Mouse (Mus musculus) adrenal gland, adult 2 months (tissue): ENCODE data around the gene Tm4sf5. TPM values are rescaled to one million over a fixed set of nuclear protein-coding genes. Genes with fewer than 3 reads are reported as not detected.
"Not testable (repeated sequence)": the region's sequence is repeated elsewhere in the genome, so short reads cannot be mapped to it uniquely, and the experiment has no call there.

Experiments used
- DNase-seq: peaks from one replicate; pipeline ENCODE4 v3.0.0; 2021
- polyA plus RNA-seq: library from polyadenylated mRNA; depleted of rRNA; stranded (reverse); fragments of >200 nt; gene quantifications from 2 replicates; pipeline ENCODE4 v1.2.3, GENCODE M21; 2012
- total RNA-seq, 2 experiments: library from RNA; stranded (reverse); gene quantifications; 2 replicates each; pipeline ENCODE4 v1.2.3; 2021

Tm4sf5 gene
- total and polyA plus RNA-seq, 3 experiments: 0.51 to 1.5 (median 0.52) TPM

DNA sequence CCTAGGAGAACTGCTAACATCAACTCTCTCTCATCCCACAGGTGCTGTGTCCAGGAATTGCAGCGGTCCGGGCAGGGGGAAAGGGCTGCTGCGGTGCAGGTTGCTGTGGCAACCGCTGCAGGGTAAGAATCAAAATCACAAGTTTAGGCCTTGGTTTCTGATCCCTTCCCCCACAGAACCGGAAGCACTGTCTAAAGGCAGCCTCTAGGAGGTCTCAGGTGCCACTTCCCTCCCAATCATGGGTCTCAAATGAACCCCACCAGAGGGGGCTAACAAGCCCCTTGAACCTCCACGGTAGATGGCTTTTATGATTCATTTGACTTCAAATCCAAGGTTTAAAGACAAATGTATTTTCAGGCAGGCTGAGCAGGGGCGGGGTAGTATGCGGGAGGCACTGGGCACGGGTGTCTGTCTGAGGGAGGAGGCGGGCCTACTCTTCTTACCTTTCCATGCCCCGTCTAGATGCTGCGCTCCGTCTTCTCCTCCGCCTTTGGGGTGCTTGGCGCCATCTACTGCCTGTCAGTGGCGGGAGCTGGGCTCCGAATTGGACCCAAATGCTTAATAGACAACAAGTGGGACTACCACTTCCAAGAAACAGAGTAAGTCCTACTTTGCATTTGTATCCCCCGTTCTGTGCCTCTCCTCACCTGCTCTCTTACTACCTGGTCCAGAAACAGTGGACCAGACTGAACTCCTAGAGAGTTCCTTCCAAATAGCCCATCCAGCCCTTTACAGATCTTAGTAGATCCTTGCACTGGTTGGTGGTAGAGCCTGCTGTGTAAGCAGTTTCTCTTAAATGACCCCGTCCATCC, 4.9 kb downstream of the Tm4sf5 start:
- DNase-seq: peak; percentile 29

- DNase-seq: no peak
Observed at GRCm38 (mm10) chr11:70511242-70511641, 6.2 kb downstream of the Tm4sf5 start.

DNA sequence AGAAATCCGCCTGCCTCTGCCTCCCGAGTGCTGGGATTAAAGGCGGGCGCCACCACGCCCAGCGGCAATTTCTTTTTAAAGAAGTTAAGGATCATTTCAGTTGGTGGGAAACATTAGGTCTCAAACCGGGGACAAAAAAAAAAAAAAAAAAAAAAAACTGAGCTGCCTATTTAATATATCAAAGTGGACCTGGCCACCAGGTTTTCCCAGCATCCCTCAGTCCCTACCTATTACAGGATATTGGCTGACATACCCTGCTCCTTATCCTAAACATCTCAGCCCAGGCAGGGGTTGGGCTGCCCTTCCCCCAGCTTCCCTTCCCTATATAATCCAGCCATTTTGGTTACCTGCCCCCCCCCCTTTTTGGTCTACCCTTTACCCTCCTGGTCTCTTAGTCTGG, 6.8 kb downstream of the Tm4sf5 start:
- no peak for DNase-seq

- DNase-seq: no peak
Observed at GRCm38 (mm10) chr11:70512709-70513342, 7.8 kb downstream of the Tm4sf5 start.

- DNase-seq: no peak
Observed at GRCm38 (mm10) chr11:70513520-70513919, 8.5 kb downstream of the Tm4sf5 start.

- no peak for DNase-seq
Observed at GRCm38 (mm10) chr11:70514288-70514687, 9.2 kb downstream of the Tm4sf5 start, which contains the start of gene Vmo1. TSS of gene Vmo1 (minus strand) at chr11:70514616.

DNA sequence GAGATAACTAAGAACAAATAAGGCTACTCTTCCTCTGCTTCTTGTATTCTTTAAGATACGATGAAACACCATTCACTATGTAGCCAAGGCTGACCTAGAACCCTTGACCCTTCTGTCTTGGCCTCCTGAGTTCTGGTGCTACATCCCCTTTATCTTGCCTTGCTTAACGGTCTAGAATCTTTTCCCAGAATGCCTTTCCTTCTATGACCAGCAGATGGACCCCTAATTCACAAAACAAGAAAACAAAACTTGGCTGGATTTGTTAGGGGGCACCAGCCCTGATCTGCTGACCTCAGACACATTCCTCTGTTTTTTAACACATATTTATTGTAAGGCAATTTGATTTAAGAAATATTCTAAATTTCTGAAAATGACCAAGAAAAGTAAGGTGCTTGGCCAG, 11.3 kb downstream of the Tm4sf5 start:
- DNase-seq: no peak

- DNase-seq: no peak
Observed at GRCm38 (mm10) chr11:70518436-70518835, 13.4 kb downstream of the Tm4sf5 start.

DNA sequence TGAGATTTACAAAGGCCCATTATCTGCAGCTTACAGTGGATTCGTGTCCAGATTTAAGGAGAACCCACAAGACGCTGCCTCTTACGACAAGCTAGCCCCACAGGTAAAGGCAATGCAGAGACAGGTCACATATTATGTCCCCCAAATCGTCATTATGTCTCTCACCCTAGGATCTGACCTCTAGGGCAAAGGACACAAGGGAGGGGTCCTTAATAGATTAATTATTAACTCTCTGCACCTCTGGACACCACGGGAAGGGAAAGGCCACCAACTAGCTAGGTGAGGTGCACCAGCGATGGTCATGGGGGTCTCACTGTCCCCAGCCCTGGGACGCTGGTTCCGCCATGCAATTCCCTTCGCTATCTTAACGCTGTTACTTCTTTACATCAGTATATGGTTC, 13.9 kb downstream of the Tm4sf5 start, which contains the start of gene Gltpd2:
Gltpd2 (plus strand) TSS at position 274 of the 400 bp plus-strand sequence.
- no peak for DNase-seq

GRCm38 (mm10) chr11:70520178-70520769, 15.2 kb downstream of the Tm4sf5 start:
- peak; percentile 59 for DNase-seq

- DNase-seq: not testable (repeated sequence)
Observed at GRCm38 (mm10) chr11:70523306-70523989, 18.4 kb downstream of the Tm4sf5 start.

- no peak for DNase-seq
Observed at GRCm38 (mm10) chr11:70524782-70525181, 19.7 kb downstream of the Tm4sf5 start.

DNA sequence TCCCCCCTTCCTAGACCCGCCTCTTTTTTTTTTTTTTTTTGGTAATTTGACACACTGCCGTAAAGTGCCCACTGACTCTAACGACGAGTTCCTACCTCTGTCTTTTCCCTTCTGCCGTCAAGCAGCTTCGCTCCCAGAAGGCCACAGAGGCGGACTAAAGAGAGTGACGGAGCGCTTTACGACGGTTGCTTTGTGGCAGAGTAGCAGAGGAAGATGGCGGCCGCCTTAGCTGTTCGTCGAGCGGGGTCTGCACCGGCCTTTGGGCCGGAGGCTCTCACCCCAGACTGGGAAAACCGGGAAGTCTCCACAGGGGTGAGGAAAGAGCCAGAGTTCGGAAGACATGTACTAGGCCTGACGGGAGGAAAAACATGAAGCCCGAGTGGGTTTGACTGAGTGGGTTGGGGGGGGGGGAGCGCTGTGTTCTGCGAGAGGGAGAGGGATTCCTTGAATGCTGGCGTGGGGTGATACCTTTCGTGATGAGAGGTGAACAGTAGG, 20.2 kb downstream of the Tm4sf5 start, which contains the start of gene Psmb6:
Psmb6 (plus strand) TSS at position 184 of the 495 bp plus-strand sequence.
- peak; percentile 93 for DNase-seq

- no peak for DNase-seq
Observed at GRCm38 (mm10) chr11:70525726-70526125, 20.7 kb downstream of the Tm4sf5 start.

GRCm38 (mm10) chr11:70526211-70526610, 21.2 kb downstream of the Tm4sf5 start:
- DNase-seq: no peak

- DNase-seq: no peak
Observed at GRCm38 (mm10) chr11:70528610-70529009, 23.6 kb downstream of the Tm4sf5 start.

GRCm38 (mm10) chr11:70531065-70531464, 26.0 kb downstream of the Tm4sf5 start:
- not testable (repeated sequence) for DNase-seq

DNA sequence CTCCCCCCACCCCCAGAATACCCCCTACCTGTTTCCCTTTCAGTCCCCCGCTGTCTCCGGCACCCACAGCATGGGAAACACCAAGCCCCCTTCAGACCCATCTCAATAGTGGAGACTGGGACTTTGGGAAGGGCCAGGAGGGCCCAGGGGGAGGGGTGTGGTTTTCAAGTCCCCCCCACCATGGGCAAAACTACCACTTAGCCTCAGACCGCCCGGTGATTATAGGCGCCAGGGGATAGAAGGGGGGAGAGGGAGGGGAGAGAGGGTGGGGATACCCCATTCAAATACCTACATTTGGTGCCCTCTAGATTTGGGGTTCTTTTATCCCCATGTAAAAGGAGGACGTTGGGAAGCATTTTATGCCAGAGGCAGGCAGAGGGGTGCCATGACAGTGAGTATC, 27.8 kb downstream of the Tm4sf5 start, which contains the start of gene Gm40193:
Gm40193 (minus strand) TSS at position 101 of the 400 bp plus-strand sequence.
- no peak for DNase-seq

DNA sequence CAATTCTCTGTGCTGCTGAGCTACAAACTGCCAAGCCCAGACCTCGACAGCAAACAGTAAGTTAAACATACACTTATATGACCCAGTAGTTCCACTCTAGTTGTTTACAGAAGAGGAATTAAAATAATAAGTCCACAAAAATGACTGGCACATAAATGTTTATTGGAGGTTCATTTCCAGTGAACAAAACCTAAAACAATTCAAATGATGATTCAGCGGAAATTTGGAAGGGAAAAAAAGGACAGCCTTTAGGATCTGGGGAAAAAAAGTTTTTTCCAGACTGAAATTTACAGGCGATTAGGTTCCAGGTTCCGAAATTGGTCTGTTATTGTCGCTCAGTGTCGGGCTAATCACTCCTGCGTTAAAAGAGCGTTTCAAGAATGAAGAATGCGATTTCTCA, 34.4 kb downstream of the Tm4sf5 start:
- DNase-seq: no peak

DNA sequence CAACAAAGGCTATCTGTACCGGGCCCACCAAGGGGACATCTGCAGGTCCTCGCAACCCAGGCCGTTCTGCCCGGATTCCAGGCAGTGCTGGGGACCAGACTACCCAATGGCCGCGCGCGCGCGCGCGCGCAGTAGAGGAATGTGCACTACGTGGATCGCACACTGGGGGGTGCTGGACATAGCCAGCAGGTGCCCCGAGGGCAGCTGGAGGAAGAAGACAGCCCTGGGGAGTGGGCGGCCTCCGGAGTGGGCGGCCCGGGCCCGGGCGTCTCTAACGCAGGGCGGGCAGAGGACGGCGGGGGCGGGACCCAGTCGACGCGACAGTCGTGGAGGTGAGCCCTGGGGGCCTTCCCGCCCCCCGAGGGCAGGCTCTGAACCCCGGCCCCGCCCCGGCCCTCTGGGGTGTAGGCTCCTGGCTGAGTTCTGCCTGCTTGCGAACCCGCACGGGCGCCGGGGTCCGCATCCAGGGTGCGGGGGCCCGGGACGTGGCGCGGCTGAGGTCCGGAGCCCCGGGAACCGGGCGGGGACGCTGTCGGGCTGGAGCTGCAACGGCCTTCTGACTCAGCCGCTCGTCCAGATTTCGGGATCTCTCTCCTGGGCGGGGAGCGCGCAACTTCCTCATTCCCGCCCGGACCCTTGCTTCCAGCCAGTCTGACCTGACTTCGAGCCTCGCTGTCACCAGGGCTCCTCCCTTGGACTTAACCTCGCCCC, 35.0 kb downstream of the Tm4sf5 start, which contains the start of gene Pld2:
Pld2 (plus strand) TSS at position 188 of the 711 bp plus-strand sequence.
- DNase-seq: peak; percentile 96

- DNase-seq: no peak
Observed at GRCm38 (mm10) chr11:70540928-70541327, 35.9 kb downstream of the Tm4sf5 start.
